Mouse (Mus musculus) heart, postnatal 25 days (tissue): ENCODE results near the gene Plcl2. TPM values are rescaled to one million over a fixed set of nuclear protein-coding genes. Genes with fewer than 3 reads are reported as not detected.
"Not testable (repeated sequence)": the region's sequence is repeated elsewhere in the genome, so short reads cannot be mapped to it uniquely, and the experiment has no call there.

Source experiments
- DNase-seq: peaks from one replicate; pipeline ENCODE4 v3.0.0; 2022; ENCODE audit warnings: low spot score
- intact Hi-C: fragments of 180-260 bp; cut with DNase I; formaldehyde crosslinking; loops from one replicate; pipeline ENCODE4 v1.15.1; 2025
- total RNA-seq, 2 experiments: library from RNA; stranded (reverse); gene quantifications; 2 replicates each; pipeline ENCODE4 v1.2.3; 2021

Gene Plcl2
- total RNA-seq, 2 experiments from 2014 or later: 8.3 to 9.5 TPM

DNA sequence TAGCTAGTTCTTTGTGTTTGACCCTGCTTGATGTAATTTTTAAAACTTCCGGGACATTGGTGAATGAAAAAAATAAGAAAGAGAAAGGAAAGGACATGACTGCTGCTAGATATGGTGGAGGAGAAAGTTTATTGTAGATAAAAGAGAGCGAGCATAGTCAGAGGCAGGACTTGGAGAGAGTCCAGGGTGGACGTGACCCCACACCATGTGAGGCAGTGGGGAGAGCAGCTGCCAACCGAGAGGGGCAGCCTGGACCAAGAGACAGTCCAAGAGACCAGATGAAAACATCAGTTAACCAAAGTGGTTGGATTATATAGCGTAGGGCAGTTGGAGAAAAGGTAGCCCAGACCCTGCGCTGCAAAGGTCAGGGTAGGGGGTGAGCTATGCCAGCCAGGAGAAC, 91.0 kb downstream of the Plcl2 start:
- intact Hi-C loops: no loop called here

GRCm38 (mm10) chr17:50600696-50601095, 91.5 kb downstream of the Plcl2 start:
- intact Hi-C loops: no loop called here
- DNase-seq: no peak

More for the DNA sequence above, 91.0 kb downstream of the Plcl2 start:
- DNase-seq: no peak

DNA sequence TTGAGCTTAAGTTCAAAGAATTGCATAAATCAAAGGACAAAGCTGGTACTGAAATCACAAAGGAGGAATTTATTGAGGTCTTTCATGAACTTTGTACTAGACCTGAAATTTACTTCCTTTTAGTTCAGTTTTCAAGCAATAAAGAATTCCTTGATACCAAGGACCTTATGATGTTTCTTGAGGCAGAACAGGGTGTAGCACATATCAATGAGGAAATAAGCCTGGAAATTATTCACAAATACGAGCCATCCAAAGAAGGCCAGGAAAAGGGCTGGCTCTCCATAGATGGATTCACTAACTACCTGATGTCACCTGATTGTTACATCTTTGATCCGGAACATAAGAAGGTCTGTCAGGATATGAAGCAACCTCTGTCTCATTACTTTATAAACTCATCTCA, 97.7 kb downstream of the Plcl2 start:
- intact Hi-C loops: no loop called here
- no peak for DNase-seq

- no peak for DNase-seq
- intact Hi-C loops: no loop called here
Observed at GRCm38 (mm10) chr17:50609908-50610307, 100.7 kb downstream of the Plcl2 start.

- no peak for DNase-seq
- intact Hi-C loops: no loop called here
Observed at GRCm38 (mm10) chr17:50620794-50621537, 111.8 kb downstream of the Plcl2 start.

DNA sequence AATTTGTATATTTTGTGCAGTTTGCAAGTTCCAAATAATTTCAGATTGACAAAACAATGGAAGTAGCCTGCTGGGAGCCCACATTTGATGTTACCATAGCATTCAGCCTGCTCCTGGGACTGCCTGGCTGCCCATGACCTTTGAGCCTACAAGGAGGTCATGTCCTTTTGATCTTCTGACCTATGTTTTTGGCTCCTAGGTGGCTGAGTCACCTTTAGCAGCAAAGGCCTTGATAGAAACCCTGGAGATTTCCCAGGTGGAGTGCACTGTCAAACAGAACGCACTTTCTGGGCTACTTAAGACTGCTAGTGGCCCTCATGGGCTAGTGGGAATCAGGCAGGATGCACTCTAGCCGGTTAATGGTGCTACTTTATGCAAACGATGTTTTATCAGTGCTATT, 112.8 kb downstream of the Plcl2 start:
- DNase-seq: no peak
- intact Hi-C loops: no loop called here

GRCm38 (mm10) chr17:50625584-50625983, 116.4 kb downstream of the Plcl2 start:
- no peak for DNase-seq
- intact Hi-C loops: loop anchor here (5.0 kb wide), 2 partner anchors 208 to 333 kb away; partner anchors contain the start of gene Dazl

GRCm38 (mm10) chr17:50627658-50628057, 118.5 kb downstream of the Plcl2 start:
- DNase-seq: no peak
- intact Hi-C loops: loop anchor here (2.0 to 5.0 kb wide), 3 partner anchors 121 to 335 kb away; partner anchors contain the start of gene Dazl

- DNase-seq: no peak
- intact Hi-C loops: loop anchor here (2.0 to 5.0 kb wide), 3 partner anchors 122 to 336 kb away; partner anchors contain the start of gene Dazl
Observed at GRCm38 (mm10) chr17:50628716-50629115, 119.5 kb downstream of the Plcl2 start.

DNA sequence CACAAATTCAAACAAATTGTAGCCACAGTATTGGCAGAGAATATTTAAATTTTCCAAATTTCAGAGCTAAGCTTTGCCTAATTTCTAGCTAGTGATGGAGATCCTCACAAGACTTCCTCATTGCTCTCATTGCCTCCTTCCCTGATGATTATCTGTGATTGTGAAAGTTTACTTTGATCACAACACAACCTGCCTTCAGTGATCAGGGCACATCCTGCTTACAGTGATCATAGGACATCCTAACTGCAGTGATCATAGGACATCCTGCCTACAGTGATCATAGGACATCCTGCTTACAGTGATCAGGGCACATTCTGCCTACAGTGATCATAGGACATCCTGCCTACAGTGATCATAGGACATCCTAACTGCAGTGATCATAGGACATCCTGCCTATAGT, 121.8 kb downstream of the Plcl2 start:
- DNase-seq, intact Hi-C loops: not testable (repeated sequence)

DNA sequence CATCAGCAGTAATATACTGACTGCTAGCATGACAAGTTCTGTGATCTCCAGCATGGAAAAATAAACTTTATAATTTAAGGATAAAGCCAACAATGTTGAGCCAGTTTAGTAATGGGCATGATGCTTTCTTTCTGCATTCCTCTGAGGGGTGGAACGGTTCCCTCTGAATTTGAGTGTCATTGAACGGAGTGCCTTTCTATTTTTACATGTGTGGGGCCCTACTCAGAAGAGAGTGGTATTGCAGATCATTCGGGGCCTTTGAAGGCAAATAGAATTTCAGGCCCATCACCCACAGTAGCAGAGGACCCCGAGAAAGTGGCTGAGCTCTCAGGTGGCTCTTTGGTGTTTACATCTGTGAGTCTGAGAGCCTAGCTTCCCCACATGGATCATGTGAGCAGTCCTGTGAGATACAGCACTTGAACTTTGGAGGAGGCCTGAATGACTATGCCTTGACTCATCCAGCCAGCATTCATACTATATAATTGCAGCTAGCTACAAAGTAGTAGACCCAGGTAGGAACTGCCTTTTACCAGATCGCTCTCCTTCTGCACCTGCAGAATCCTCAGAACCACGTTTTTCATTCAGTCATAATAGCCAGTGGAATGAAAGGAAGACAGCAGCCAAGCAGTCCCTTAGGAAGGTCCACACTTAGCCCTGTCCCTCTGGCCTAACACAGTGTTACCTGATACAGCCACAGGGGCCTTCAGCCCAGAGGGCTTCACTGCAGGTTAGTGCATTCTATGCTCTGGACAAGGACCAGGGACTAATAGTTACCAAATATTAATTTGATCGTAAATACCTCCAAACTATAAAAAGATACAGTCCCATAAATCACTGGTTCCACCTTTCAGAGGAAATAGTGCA, 125.0 kb downstream of the Plcl2 start:
- intact Hi-C loops: no loop called here
- DNase-seq: no peak

DNA sequence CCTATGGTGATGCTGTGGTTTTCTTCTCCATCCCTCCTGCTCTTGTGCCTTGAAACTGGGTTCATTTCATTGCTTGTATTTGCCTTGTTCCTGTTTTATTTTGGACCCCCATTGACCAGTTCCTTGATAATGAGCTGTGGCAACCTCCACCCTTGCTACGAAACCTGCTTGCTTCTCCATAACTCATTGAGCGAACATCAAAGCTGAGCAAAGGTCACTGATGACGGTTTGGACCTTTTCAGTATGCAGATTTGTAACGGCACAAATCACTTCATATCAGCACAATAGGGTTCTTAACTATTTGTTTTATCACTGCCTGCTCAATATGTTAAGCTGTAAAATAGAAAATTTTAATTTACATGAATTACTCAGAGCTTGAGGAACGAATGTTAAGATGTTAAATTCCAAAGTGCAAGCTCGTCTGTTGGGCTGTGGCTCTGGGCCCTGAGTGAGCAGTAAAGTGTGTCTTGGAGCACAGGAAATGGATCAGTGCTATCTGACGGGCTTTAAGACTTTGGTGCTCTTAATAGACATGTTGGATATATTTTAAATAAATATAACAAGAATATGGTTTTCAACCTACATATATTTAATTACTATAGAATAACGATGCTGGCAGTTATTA, 126.9 kb downstream of the Plcl2 start:
- intact Hi-C loops: no loop called here
- DNase-seq: no peak

GRCm38 (mm10) chr17:50638791-50639190, 129.6 kb downstream of the Plcl2 start:
- DNase-seq: no peak
- intact Hi-C loops: no loop called here

DNA sequence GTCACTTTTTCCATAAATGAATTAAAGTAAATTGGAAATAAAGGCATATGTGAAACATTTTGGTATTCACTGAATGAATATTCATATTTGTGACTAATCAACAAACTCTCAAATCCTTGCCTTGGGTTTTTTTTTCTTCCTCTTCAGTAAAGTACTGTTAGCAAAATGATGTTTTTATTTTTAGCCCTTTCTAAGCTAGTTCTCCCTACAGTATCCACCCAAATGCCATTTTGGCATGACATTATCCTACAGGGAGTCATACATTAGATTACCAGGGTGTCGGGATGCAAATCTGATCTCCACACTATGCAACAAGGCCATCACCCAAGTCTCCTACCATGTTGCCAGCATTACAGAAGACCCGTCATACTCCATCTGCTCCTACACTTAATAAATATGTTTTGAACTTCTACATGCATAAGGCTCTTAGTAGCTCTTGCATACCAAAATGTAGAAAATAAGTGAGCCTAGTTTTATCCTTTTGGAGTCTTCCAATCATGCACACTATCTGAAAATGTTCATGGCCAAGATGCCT, 131.9 kb downstream of the Plcl2 start:
- intact Hi-C loops: loop anchor here (10.0 kb wide), 1 partner anchor 134 kb away; no protein-coding TSS in a partner anchor
- DNase-seq: no peak

DNA sequence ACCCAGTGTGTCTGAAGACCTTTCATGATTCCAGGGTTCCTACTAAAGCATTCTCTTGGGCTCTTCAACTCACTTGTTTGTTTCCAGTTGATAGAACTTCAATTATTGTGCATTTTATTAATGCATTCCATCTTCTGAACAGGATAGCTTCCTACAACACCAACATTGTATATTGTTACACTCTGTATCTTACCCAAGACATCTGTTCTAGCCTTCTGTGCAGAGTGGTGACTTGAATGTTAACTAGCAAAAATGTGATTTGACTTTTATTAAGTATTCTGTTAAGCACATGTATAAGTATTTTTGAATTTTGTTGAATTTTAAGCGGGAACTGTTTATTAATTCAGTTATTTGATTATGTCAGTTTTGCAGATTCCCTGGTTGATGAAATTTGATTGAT, 132.7 kb downstream of the Plcl2 start:
- intact Hi-C loops: loop anchor here (10.0 kb wide), 1 partner anchor 133 kb away; no protein-coding TSS in a partner anchor
- DNase-seq: no peak

- no peak for DNase-seq
- intact Hi-C loops: loop anchor here (10.0 kb wide), 1 partner anchor 131 kb away; no protein-coding TSS in a partner anchor
Observed at GRCm38 (mm10) chr17:50643356-50643755, 134.2 kb downstream of the Plcl2 start.

DNA sequence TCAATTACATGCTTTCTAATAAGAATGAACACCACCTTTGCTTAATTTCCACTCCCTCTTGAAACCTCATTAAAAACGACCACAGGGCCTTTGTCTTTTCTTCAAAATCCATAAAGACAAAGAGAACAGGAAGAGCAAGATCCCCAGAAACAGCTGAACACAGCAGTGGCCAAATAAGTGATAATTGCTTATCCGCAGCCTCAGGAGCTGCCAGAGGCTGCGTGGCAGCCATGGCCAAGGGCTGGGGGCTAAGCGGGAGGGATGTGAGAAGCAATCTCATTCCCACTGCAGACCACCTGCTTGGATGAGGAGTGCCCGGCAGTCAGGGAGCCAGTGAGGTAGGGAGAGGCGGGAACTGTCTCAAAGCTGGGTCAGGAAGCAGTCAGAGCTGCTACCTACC, 134.8 kb downstream of the Plcl2 start:
- intact Hi-C loops: loop anchor here (10.0 kb wide), 1 partner anchor 131 kb away; no protein-coding TSS in a partner anchor
- no peak for DNase-seq

DNA sequence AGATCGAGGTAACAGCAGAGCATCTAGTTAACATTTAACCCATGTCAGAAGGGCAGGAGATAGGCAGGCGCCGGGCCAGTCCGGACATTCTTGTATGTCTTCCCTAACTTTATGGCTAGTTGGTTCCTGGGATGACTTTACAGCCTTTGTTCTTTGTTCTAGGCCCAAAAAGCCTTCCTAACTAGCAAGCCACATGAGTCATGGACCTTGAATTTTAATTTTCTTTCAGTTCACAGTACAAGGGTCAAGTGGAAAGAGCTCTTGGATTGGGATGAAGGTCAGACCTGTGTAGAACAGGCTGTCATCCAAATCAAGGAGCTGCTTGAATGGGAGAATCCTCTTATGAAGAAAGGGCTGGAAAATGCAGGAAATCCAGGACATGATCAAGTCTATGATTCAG, 138.9 kb downstream of the Plcl2 start:
- DNase-seq: not testable (repeated sequence)
- intact Hi-C loops: loop anchor here (10.0 kb wide), 1 partner anchor 127 kb away; no protein-coding TSS in a partner anchor

DNA sequence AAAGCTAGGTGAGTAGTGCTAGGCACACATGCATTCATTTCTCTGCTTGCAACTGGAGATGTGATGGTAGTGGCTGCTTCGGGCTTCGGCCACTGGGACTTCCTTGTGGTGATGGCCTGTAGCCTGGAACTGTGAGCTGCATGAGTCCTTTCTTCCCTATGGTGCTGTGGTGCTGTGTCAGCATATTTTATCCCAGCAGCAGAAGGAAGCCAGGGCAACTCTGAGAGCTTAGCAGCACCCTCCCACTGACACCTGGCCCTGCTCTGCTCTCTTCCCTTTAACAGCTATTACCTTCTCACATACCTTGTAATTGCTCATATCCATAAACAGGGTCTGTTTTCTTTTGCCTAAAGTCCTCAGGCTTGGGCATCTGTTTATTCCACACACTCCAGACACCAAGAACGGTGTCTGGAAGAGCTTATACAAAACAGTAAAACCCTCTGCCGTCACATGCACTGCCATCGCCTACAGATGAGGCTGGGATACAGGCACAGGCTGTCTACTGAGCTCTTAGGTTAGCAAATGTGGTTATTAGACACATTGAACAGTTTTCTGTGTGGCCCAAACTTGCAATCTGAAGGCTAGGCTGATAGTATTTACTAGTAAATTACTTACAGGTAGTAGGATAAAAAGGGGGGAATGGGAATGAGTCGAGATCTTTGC, 139.7 kb downstream of the Plcl2 start:
- intact Hi-C loops: loop anchor here (10.0 kb wide), 1 partner anchor 126 kb away; no protein-coding TSS in a partner anchor
- no peak for DNase-seq
